Mouse (Mus musculus) erythroblast, embryonic 14.5 days (primary cell): Measurements from ENCODE around the gene Zscan29.

ENCODE experiments used
- GATA1 ChIP-seq: IDR thresholded peaks from 2 replicates; pipeline ENCODE4 v1.6.1; 2012; ENCODE audit warnings: low read length, inconsistent platforms, mixed read lengths
- TAL1 ChIP-seq: IDR thresholded peaks from 3 replicates; pipeline ENCODE4 v1.6.1; 2012; ENCODE audit warnings: low read length, inconsistent platforms, mixed read lengths

GRCm38 (mm10) chr2:121214491-121214890 is 43.6 kb upstream of the Zscan29 start:
- no peak for TF ChIP-seq TAL1
- TF ChIP-seq GATA1 = no peak
